Mouse (Mus musculus) E14TG2a.4 (cell line): ENCODE results near the gene Cmtm4.

ENCODE experiments used
- CTCF ChIP-seq: conservative IDR thresholded peaks from 2 replicates; pipeline ENCODE4 v1.5.1; 2014; ENCODE audit warnings: low read length
- POU5F1 ChIP-seq: IDR thresholded peaks from 2 replicates; pipeline ENCODE4 v1.6.1; 2014; ENCODE audit warnings: low read length, borderline replicate concordance

- no peak for TF ChIP-seq CTCF
- no peak for TF ChIP-seq POU5F1
Measured at GRCm38 (mm10) chr8:104436591-104436990, 41.0 kb upstream of the Cmtm4 start.
